Mouse (Mus musculus) midbrain, embryonic 14.5 days (tissue): ENCODE results near the gene Serp2. TPM values are rescaled to one million over a fixed set of nuclear protein-coding genes. Genes with fewer than 3 reads are reported as not detected.

ENCODE experiments used
- ATAC-seq: fragments of 200-750 bp; cut with Nextera tagmentation; 2 replicates; pipeline ENCODE4 v1.8.0; 2017; ENCODE audit warnings: moderate number of reproducible peaks, moderate library complexity; ENCODE audit not compliant: low FRiP score, low TSS enrichment
- DNase-seq: peaks from one replicate; pipeline ENCODE4 v3.0.0-alpha.2; 2015
- H3K27ac ChIP-seq: fragments of 300-500 bp; sonication (generic); replicated peaks from 2 replicates; pipeline ENCODE4 v1.5.1; 2014; ENCODE audit warnings: mild to moderate bottlenecking, low read depth, low read length, moderate library complexity
- H3K27me3 ChIP-seq: fragments of 300-500 bp; sonication (generic); 2 replicates; pipeline ENCODE4 v1.6.1; 2014; ENCODE audit warnings: low read length, control low read depth, mixed read lengths; ENCODE audit not compliant: control insufficient read depth, insufficient read depth
- H3K36me3 ChIP-seq: fragments of 300-500 bp; sonication (generic); 2 replicates; pipeline ENCODE4 v1.6.1; 2014; ENCODE audit warnings: low read length, control low read depth; ENCODE audit not compliant: control insufficient read depth, insufficient read depth
- H3K4me1 ChIP-seq: fragments of 300-500 bp; sonication (generic); 2 replicates; pipeline ENCODE4 v1.6.1; 2014; ENCODE audit warnings: mild to moderate bottlenecking, antibody characterized with exemption, low read length, control low read depth; ENCODE audit not compliant: control insufficient read depth, insufficient read depth
- H3K4me2 ChIP-seq: fragments of 300-500 bp; sonication (generic); 2 replicates; pipeline ENCODE4 v1.6.1; 2014; ENCODE audit warnings: mild to moderate bottlenecking, low read length, moderate library complexity
- H3K4me3 ChIP-seq: fragments of 300-500 bp; sonication (generic); replicated peaks from 2 replicates; pipeline ENCODE4 v1.5.1; 2014; ENCODE audit warnings: low read depth, low read length
- H3K9ac ChIP-seq: fragments of 300-500 bp; sonication (generic); replicated peaks from 2 replicates; pipeline ENCODE4 v1.6.1; 2014; ENCODE audit warnings: mild to moderate bottlenecking, low read length, moderate library complexity
- H3K9me3 ChIP-seq: fragments of 300-500 bp; sonication (generic); 2 replicates; pipeline ENCODE4 v1.6.1; 2016; ENCODE audit warnings: low read length, control low read depth, mixed read lengths; ENCODE audit not compliant: control insufficient read depth
- WGBS: fragments of 180-500 bp; shearing (Covaris S2); extraction: QIAGEN DNeasy Blood & Tissue Kit; methylation state at CpG from one replicate; pipeline ENCODE4 v1.1.7; 2014; 5-methylcytosine and 5-hydroxymethylcytosine counted together
- polyA plus RNA-seq: library from polyadenylated mRNA; unstranded; fragments of >200 nt; fragmentation: Nextera tagmentation; extraction: Ambion mirVana; gene quantifications from 2 replicates; pipeline ENCODE4 v1.2.1, GENCODE M21; 2014

Gene Serp2
- polyA plus RNA-seq, 1 experiment from 2014 or later = 153 TPM

- Histone ChIP-seq H3K4me1 (0 out of 2 replicates have a peak, but pooled peaks cover 3% of the 10 kb centered on the region), H3K36me3 (no peaks in the 10 kb centered on the region), H3K4me2 (no peak overlapping the region), H3K27ac (no peak overlapping the region), H3K9me3 (no peaks in the 10 kb centered on the region), H3K9ac (no peak overlapping the region), H3K27me3 (no peaks in the 10 kb centered on the region), H3K4me3 (no peak overlapping the region)
- WGBS = 93% methylated on average over 20 of the region's 20 CpGs
- no peak for DNase-seq
- ATAC-seq = no peak
Observed at GRCm38 (mm10) chr14:76527030-76527719, 29.5 kb downstream of the Serp2 start.

- ATAC-seq (no peak), DNase-seq (no peak)
- no peak overlapping the region for H3K4me3 ChIP-seq
- H3K36me3 ChIP-seq = no peaks in the 10 kb centered on the region
- whole genome bisulfite sequencing = 92% methylated on average over 6 of the region's 6 CpGs
- no peaks in the 10 kb centered on the region for H3K9me3 ChIP-seq
- H3K27me3 ChIP-seq = no peaks in the 10 kb centered on the region
- H3K9ac ChIP-seq = no peak overlapping the region
- H3K4me1 ChIP-seq = 0 out of 2 replicates have a peak, but pooled peaks cover 3% of the 10 kb centered on the region
- H3K27ac ChIP-seq = no peak overlapping the region
- no peak overlapping the region for H3K4me2 ChIP-seq
Observed at GRCm38 (mm10) chr14:76526467-76526866, 30.2 kb downstream of the Serp2 start.

GRCm38 (mm10) chr14:76523344-76523743 is 33.3 kb downstream of the Serp2 start:
- Histone ChIP-seq H3K4me3 (no peak overlapping the region), H3K4me2 (no peak overlapping the region), H3K9ac (no peak overlapping the region), H3K27ac (no peak overlapping the region), H3K36me3 (no peaks in the 10 kb centered on the region), H3K4me1 (0 out of 2 replicates have a peak, but pooled peaks cover 2% of the 10 kb centered on the region), H3K27me3 (no peaks in the 10 kb centered on the region), H3K9me3 (no peaks in the 10 kb centered on the region)
- DNase-seq = no peak
- no peak for ATAC-seq
- WGBS = 92% methylated on average over 1 of the region's 1 CpGs

GRCm38 (mm10) chr14:76521308-76521707 is 35.4 kb downstream of the Serp2 start:
- ATAC-seq = no peak
- Histone ChIP-seq H3K4me3 (no peak overlapping the region), H3K27ac (no peak overlapping the region), H3K9ac (no peak overlapping the region), H3K36me3 (no peaks in the 10 kb centered on the region), H3K27me3 (no peaks in the 10 kb centered on the region), H3K4me1 (no peaks in the 10 kb centered on the region), H3K4me2 (no peak overlapping the region), H3K9me3 (no peaks in the 10 kb centered on the region)
- 87% methylated on average over 3 of the region's 3 CpGs for WGBS
- no peak for DNase-seq

GRCm38 (mm10) chr14:76520606-76521005 is 36.1 kb downstream of the Serp2 start:
- no peak for ATAC-seq
- H3K4me3 ChIP-seq = no peak overlapping the region
- no peaks in the 10 kb centered on the region for H3K36me3 ChIP-seq
- no peaks in the 10 kb centered on the region for H3K9me3 ChIP-seq
- H3K9ac ChIP-seq = no peak overlapping the region
- no peak overlapping the region for H3K4me2 ChIP-seq
- no peaks in the 10 kb centered on the region for H3K27me3 ChIP-seq
- no peak overlapping the region for H3K27ac ChIP-seq
- no peaks in the 10 kb centered on the region for H3K4me1 ChIP-seq
- DNase-seq = no peak
- 18% methylated on average over 4 of the region's 4 CpGs for WGBS

GRCm38 (mm10) chr14:76518217-76518616 is 38.5 kb downstream of the Serp2 start:
- Histone ChIP-seq H3K4me3 (no peak overlapping the region), H3K27me3 (no peaks in the 10 kb centered on the region), H3K4me2 (no peak overlapping the region), H3K9me3 (no peaks in the 10 kb centered on the region), H3K9ac (no peak overlapping the region), H3K36me3 (no peaks in the 10 kb centered on the region), H3K27ac (no peak overlapping the region), H3K4me1 (peaks cover 13% of the 10 kb centered on the region)
- ATAC-seq (no peak), DNase-seq (no peak)
- 88% methylated on average over 5 of the region's 5 CpGs for WGBS

- no peaks in the 10 kb centered on the region for H3K9me3 ChIP-seq
- 53% methylated on average over 7 of the region's 7 CpGs for WGBS
- no peak overlapping the region for H3K27ac ChIP-seq
- no peak for ATAC-seq
- no peak overlapping the region for H3K4me2 ChIP-seq
- H3K4me1 ChIP-seq = peaks cover 19% of the 10 kb centered on the region
- no peak overlapping the region for H3K4me3 ChIP-seq
- no peaks in the 10 kb centered on the region for H3K27me3 ChIP-seq
- no peak for DNase-seq
- no peaks in the 10 kb centered on the region for H3K36me3 ChIP-seq
- H3K9ac ChIP-seq = no peak overlapping the region
Observed at GRCm38 (mm10) chr14:76515620-76516019, 41.1 kb downstream of the Serp2 start.

- H3K9me3 ChIP-seq = no peaks in the 10 kb centered on the region
- H3K27me3 ChIP-seq = no peaks in the 10 kb centered on the region
- no peak overlapping the region for H3K9ac ChIP-seq
- H3K36me3 ChIP-seq = peaks cover 6% of the 10 kb centered on the region; the same call in 1 of the 2 replicates
- ATAC-seq (peak; percentile 32; the same call in 1 of the 2 replicates), DNase-seq (no peak)
- H3K4me1 ChIP-seq = peaks cover 19% of the 10 kb centered on the region
- peak overlapping the region; percentile 57; the same call in 1 of the 2 replicates for H3K27ac ChIP-seq
- H3K4me2 ChIP-seq = peak overlapping the region; percentile 26; the same call in 1 of the 2 replicates
- WGBS = 15% methylated on average over 6 of the region's 6 CpGs
- no peak overlapping the region for H3K4me3 ChIP-seq
Observed at GRCm38 (mm10) chr14:76514050-76514585, 42.6 kb downstream of the Serp2 start.
